Mouse (Mus musculus): Measurements from ENCODE around the gene Ip6k1. TPM values are rescaled to one million over a fixed set of nuclear protein-coding genes. Genes with fewer than 3 reads are reported as not detected.

The Ip6k1 gene
- 27.9 and 30.5 TPM in 2 replicates for polyA plus RNA-seq (2015; fragmentation: Nextera tagmentation; extraction: Ambion mirVana)

GRCm38 (mm10) chr9:108001922-108002770 is at the start of gene Ip6k1:
Ip6k1 (plus strand) TSS chr9:108002501.
- TF ChIP-seq CTCF (IDR thresholded peaks at IDR 0.05; ENCODE audit: low read depth), result no peak
- ATAC-seq, result peak; percentile 98
- H3K27ac ChIP-seq (ENCODE audit: low read depth, low read length), result peak within 1 kb of the TSS; percentile 96
- no peaks in the 10 kb centered on the region for H3K9me3 ChIP-seq (ENCODE audit: control insufficient read depth)
- H3K36me3 ChIP-seq (ENCODE audit: control insufficient read depth, insufficient read depth), result no peaks in the 10 kb centered on the region
- H3K4me3 ChIP-seq (ENCODE audit: low read depth, low read length), result peak within 1 kb of the TSS; percentile 100
- 0 out of 2 replicates have a peak, but pooled peaks cover 6% of the 10 kb centered on the region for H3K4me1 ChIP-seq (replicated peaks; ENCODE audit: control insufficient read depth, insufficient read depth, low read length)
- WGBS, result under 1% methylated on average over 51 of the region's 51 CpGs
- H3K27me3 ChIP-seq (replicated peaks; ENCODE audit: control insufficient read depth, insufficient read depth, low read length), result no peaks in the 10 kb centered on the region
- peak within 1 kb of the TSS; percentile 95 for H3K4me2 ChIP-seq (replicated peaks; ENCODE audit: low read depth)
- peak within 1 kb of the TSS; percentile 100 for H3K9ac ChIP-seq (ENCODE audit: low read depth, low read length)

- no peak overlapping the region for H3K27ac ChIP-seq (ENCODE audit: low read depth, low read length)
- H3K36me3 ChIP-seq (ENCODE audit: control insufficient read depth, insufficient read depth), result 0 out of 2 replicates have a peak, but pooled peaks cover 8% of the 10 kb centered on the region
- WGBS, result 70% methylated on average over 6 of the region's 6 CpGs
- no peak overlapping the region for H3K9ac ChIP-seq (ENCODE audit: low read depth, low read length)
- no peak for TF ChIP-seq CTCF (IDR thresholded peaks at IDR 0.05; ENCODE audit: low read depth)
- no peak for ATAC-seq
- no peaks in the 10 kb centered on the region for H3K27me3 ChIP-seq (replicated peaks; ENCODE audit: control insufficient read depth, insufficient read depth, low read length)
- H3K4me2 ChIP-seq (replicated peaks; ENCODE audit: low read depth), result no peak overlapping the region
- no peaks in the 10 kb centered on the region for H3K4me1 ChIP-seq (replicated peaks; ENCODE audit: control insufficient read depth, insufficient read depth, low read length)
- no peak overlapping the region for H3K4me3 ChIP-seq (ENCODE audit: low read depth, low read length)
- no peaks in the 10 kb centered on the region for H3K9me3 ChIP-seq (ENCODE audit: control insufficient read depth)
Observed at GRCm38 (mm10) chr9:107955613-107956289, 46.5 kb upstream of the Ip6k1 start.

- Histone ChIP-seq H3K4me3 (ENCODE audit: low read depth, low read length) (no peak overlapping the region), H3K36me3 (ENCODE audit: control insufficient read depth, insufficient read depth) (0 out of 2 replicates have a peak, but pooled peaks cover 8% of the 10 kb centered on the region), H3K4me2 (replicated peaks; ENCODE audit: low read depth) (no peak overlapping the region), H3K27ac (ENCODE audit: low read depth, low read length) (no peak overlapping the region), H3K27me3 (replicated peaks; ENCODE audit: control insufficient read depth, insufficient read depth, low read length) (no peaks in the 10 kb centered on the region), H3K4me1 (replicated peaks; ENCODE audit: control insufficient read depth, insufficient read depth, low read length) (no peaks in the 10 kb centered on the region), H3K9ac (ENCODE audit: low read depth, low read length) (no peak overlapping the region), H3K9me3 (ENCODE audit: control insufficient read depth) (no peaks in the 10 kb centered on the region)
- ATAC-seq, result no peak
- no peak for TF ChIP-seq CTCF (IDR thresholded peaks at IDR 0.05; ENCODE audit: low read depth)
- WGBS, result 60% methylated on average over 6 of the region's 6 CpGs
Observed at GRCm38 (mm10) chr9:107957141-107957540, 45.2 kb upstream of the Ip6k1 start.

- H3K9me3 ChIP-seq (ENCODE audit: control insufficient read depth), result no peaks in the 10 kb centered on the region
- no peak for ATAC-seq
- no peak overlapping the region; the same call in 1 of the 2 replicates for H3K27ac ChIP-seq (ENCODE audit: low read depth, low read length)
- H3K4me1 ChIP-seq (replicated peaks; ENCODE audit: control insufficient read depth, insufficient read depth, low read length), result no peaks in the 10 kb centered on the region
- 64% methylated on average over 6 of the region's 6 CpGs for WGBS
- no peak overlapping the region for H3K4me3 ChIP-seq (ENCODE audit: low read depth, low read length)
- H3K9ac ChIP-seq (ENCODE audit: low read depth, low read length), result no peak overlapping the region
- no peak overlapping the region for H3K4me2 ChIP-seq (replicated peaks; ENCODE audit: low read depth)
- peaks cover 8% of the 10 kb centered on the region; the same call in 1 of the 2 replicates for H3K36me3 ChIP-seq (ENCODE audit: control insufficient read depth, insufficient read depth)
- no peak for TF ChIP-seq CTCF (IDR thresholded peaks at IDR 0.05; ENCODE audit: low read depth)
- H3K27me3 ChIP-seq (replicated peaks; ENCODE audit: control insufficient read depth, insufficient read depth, low read length), result no peaks in the 10 kb centered on the region
Observed at GRCm38 (mm10) chr9:107959896-107960295, 42.4 kb upstream of the Ip6k1 start.

GRCm38 (mm10) chr9:107960928-107961327 is 41.4 kb upstream of the Ip6k1 start:
- TF ChIP-seq CTCF (IDR thresholded peaks at IDR 0.05; ENCODE audit: low read depth), result peak; percentile 55
- ATAC-seq, result no peak
- H3K27ac ChIP-seq (ENCODE audit: low read depth, low read length), result no peak overlapping the region
- H3K9ac ChIP-seq (ENCODE audit: low read depth, low read length), result no peak overlapping the region
- no peak overlapping the region for H3K4me3 ChIP-seq (ENCODE audit: low read depth, low read length)
- peaks cover 8% of the 10 kb centered on the region; the same call in 1 of the 2 replicates for H3K36me3 ChIP-seq (ENCODE audit: control insufficient read depth, insufficient read depth)
- no peaks in the 10 kb centered on the region for H3K4me1 ChIP-seq (replicated peaks; ENCODE audit: control insufficient read depth, insufficient read depth, low read length)
- WGBS, result 74% methylated on average over 4 of the region's 4 CpGs
- no peaks in the 10 kb centered on the region for H3K9me3 ChIP-seq (ENCODE audit: control insufficient read depth)
- H3K27me3 ChIP-seq (replicated peaks; ENCODE audit: control insufficient read depth, insufficient read depth, low read length), result no peaks in the 10 kb centered on the region
- H3K4me2 ChIP-seq (replicated peaks; ENCODE audit: low read depth), result no peak overlapping the region

- ATAC-seq, result no peak
- Histone ChIP-seq H3K36me3 (ENCODE audit: control insufficient read depth, insufficient read depth) (peaks cover 8% of the 10 kb centered on the region; the same call in 1 of the 2 replicates), H3K4me3 (ENCODE audit: low read depth, low read length) (no peak overlapping the region), H3K4me2 (replicated peaks; ENCODE audit: low read depth) (no peak overlapping the region), H3K9ac (ENCODE audit: low read depth, low read length) (no peak overlapping the region), H3K27me3 (replicated peaks; ENCODE audit: control insufficient read depth, insufficient read depth, low read length) (no peaks in the 10 kb centered on the region), H3K9me3 (ENCODE audit: control insufficient read depth) (no peaks in the 10 kb centered on the region), H3K4me1 (replicated peaks; ENCODE audit: control insufficient read depth, insufficient read depth, low read length) (no peaks in the 10 kb centered on the region), H3K27ac (ENCODE audit: low read depth, low read length) (no peak overlapping the region)
- 89% methylated on average over 10 of the region's 10 CpGs for WGBS
- TF ChIP-seq CTCF (IDR thresholded peaks at IDR 0.05; ENCODE audit: low read depth), result no peak
Observed at GRCm38 (mm10) chr9:107961351-107961762, 40.9 kb upstream of the Ip6k1 start.
